Mouse (Mus musculus): ENCODE results near the gene Myo1b.

Myo1b gene

DNA sequence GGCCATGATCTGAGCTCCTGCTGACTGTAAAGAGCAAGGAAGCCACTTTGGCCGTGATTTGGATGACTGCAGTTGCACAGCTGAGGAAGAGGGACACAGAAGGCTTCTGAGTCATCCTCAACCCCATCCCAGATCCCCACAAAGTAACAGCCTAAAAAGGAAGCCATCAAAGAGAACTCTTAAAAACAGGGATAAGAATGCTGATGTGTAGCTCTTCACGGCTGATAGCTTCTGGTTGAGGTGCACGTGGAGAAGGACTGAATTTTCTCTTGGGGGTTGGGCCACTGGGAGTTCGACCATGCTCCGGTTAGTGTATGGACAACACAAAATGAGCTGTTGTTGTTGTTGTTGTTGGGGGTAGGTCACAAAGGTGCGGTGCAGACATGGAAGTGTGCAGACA lies 181.2 kb downstream of the Myo1b start:
- no peak for DNase-seq (ENCODE audit: low spot score in 2 of 2)

DNA sequence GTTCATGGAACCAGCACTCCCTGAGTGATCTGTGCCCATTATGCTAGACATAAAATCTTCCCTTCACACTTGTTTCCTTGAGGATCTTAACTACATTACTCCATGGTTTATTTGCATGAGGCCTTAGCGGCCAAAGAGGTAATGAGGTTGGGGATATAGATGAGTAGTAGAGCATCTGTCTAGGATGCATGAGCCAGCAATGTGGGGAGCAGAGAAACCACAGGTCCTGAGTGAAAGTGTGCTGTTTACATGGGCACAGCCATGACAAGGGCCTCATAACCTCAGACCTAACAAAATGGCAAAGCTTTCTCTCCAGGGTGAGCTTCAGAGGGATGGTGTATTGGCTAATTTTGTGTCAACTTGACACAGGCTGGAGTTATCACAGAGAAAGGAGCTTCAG lies 186.5 kb downstream of the Myo1b start:
- no peak for DNase-seq (ENCODE audit: low spot score in 2 of 2)

DNA sequence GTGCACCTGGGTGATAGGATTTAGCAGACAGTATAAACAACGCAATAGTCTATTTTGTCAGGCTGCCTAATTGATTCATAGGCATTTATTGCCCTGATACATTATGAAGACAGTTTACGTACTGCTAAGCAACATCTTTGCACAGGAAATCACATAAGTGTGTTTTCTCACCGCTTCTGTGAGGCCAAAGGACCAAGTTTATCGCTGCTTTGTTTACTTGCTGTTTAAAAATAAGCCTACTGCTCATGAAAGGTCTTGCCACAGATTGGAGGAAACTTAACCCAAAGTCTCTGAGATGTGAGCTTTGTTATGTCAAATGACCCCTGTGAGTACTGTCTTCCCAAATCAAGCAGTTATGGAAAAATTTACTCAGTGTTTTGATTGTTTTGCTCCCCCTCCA lies 187.1 kb downstream of the Myo1b start:
- peak in 1 of 2 experiments; percentile 19 for DNase-seq (ENCODE audit: low spot score in 2 of 2)

GRCm38 (mm10) chr1:51719897-51720673 lies 195.8 kb downstream of the Myo1b start:
- no peak for DNase-seq (ENCODE audit: low spot score in 2 of 2)

DNA sequence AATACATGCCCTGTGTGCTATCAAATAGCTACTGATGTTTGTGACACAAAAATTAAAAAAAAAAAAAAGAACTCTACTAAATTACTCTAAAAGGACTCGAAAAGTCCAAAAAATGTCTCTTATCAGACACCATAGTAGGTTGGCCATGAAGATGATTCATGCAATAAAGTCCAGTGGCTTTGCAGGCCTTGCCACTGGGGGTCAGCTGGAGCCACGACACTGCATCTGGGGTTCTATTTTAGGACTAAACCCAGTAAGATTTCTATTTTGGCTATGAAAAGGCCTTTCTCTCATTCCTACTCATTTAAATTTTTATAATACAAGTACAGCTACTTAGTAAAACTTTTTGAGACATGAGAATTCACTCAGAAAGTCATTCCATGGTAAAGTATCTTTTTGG lies 205.0 kb downstream of the Myo1b start:
- no peak for DNase-seq (ENCODE audit: low spot score in 2 of 2)

- no peak for DNase-seq (ENCODE audit: low spot score in 2 of 2)
Observed at GRCm38 (mm10) chr1:51706106-51706505, 209.8 kb downstream of the Myo1b start.

- no peak for DNase-seq (ENCODE audit: low spot score in 2 of 2)
Observed at GRCm38 (mm10) chr1:51704610-51705009, 211.3 kb downstream of the Myo1b start.
